Mouse (Mus musculus) heart, embryonic 16.5 days (tissue): ENCODE data around the gene Myl10. TPM values are rescaled to one million over a fixed set of nuclear protein-coding genes. Genes with fewer than 3 reads are reported as not detected.

Source experiments
- ATAC-seq: fragments of 200-750 bp; cut with Nextera tagmentation; replicated peaks from 2 replicates; pipeline ENCODE4 v1.8.0; 2017; ENCODE audit warnings: moderate number of reproducible peaks; ENCODE audit not compliant: insufficient read depth, low FRiP score; ENCODE audit errors: extremely low read depth
- H3K27ac ChIP-seq: fragments of 300-500 bp; sonication (generic); 2 replicates; pipeline ENCODE4 v1.5.1; 2014; ENCODE audit warnings: mild to moderate bottlenecking, low read length, control low read depth, moderate library complexity
- H3K27me3 ChIP-seq: fragments of 300-500 bp; sonication (generic); 2 replicates; pipeline ENCODE4 v1.6.1; 2014; ENCODE audit warnings: low read length, mixed read lengths; ENCODE audit not compliant: control insufficient read depth, insufficient read depth
- H3K36me3 ChIP-seq: fragments of 300-500 bp; sonication (generic); 2 replicates; pipeline ENCODE4 v1.6.1; 2014; ENCODE audit not compliant: control insufficient read depth, insufficient read depth
- H3K4me1 ChIP-seq: fragments of 300-500 bp; sonication (generic); 2 replicates; pipeline ENCODE4 v1.6.1; 2014; ENCODE audit warnings: low read length, mixed read lengths; ENCODE audit not compliant: control insufficient read depth, insufficient read depth
- H3K4me2 ChIP-seq: fragments of 300-500 bp; sonication (generic); 2 replicates; pipeline ENCODE4 v1.6.1; 2014; ENCODE audit warnings: low read depth, mild to moderate bottlenecking, control low read depth, low read length
- H3K4me3 ChIP-seq: fragments of 300-500 bp; sonication (generic); 2 replicates; pipeline ENCODE4 v1.5.1; 2014; ENCODE audit warnings: mild to moderate bottlenecking, control low read depth, low read length
- H3K9ac ChIP-seq: fragments of 300-500 bp; sonication (generic); 2 replicates; pipeline ENCODE4 v1.6.1; 2014; ENCODE audit warnings: low read length, control low read depth
- H3K9me3 ChIP-seq: fragments of 300-500 bp; sonication (generic); replicated peaks from 2 replicates; pipeline ENCODE4 v1.6.1; 2016; ENCODE audit warnings: low read length; ENCODE audit not compliant: control insufficient read depth
- WGBS: fragments of 180-500 bp; shearing (Covaris S2); extraction: QIAGEN DNeasy Blood & Tissue Kit; methylation state at CpG from one replicate; pipeline ENCODE4 v1.1.7; 2014; 5-methylcytosine and 5-hydroxymethylcytosine counted together
- polyA plus RNA-seq: library from polyadenylated mRNA; unstranded; fragments of >200 nt; fragmentation: Nextera tagmentation; extraction: Ambion mirVana; gene quantifications from 2 replicates; pipeline ENCODE4 v1.2.1, GENCODE M21; 2015

Myl10 gene
- polyA plus RNA-seq, 1 experiment from 2014 or later, result 5.1 TPM

GRCm38 (mm10) chr5:136664497-136664896 lies 28.4 kb upstream of the Myl10 start:
- ATAC-seq, result no peak
- 4% methylated on average over 9 of the region's 9 CpGs for WGBS

GRCm38 (mm10) chr5:136676315-136677030 lies 16.5 kb upstream of the Myl10 start:
- Histone ChIP-seq H3K36me3 (no peaks in the 10 kb centered on the region), H3K27me3 (no peaks in the 10 kb centered on the region), H3K27ac (no peak overlapping the region), H3K9ac (no peak overlapping the region), H3K4me1 (no peaks in the 10 kb centered on the region), H3K9me3 (no peaks in the 10 kb centered on the region), H3K4me2 (no peak overlapping the region), H3K4me3 (no peak overlapping the region)
- ATAC-seq, result no peak
- WGBS, result 82% methylated on average over 18 of the region's 18 CpGs

More at GRCm38 (mm10) chr5:136664497-136664896, 28.4 kb upstream of the Myl10 start:
- H3K4me3 ChIP-seq, result no peak overlapping the region
- peaks cover 4% of the 10 kb centered on the region for H3K4me1 ChIP-seq
- no peak overlapping the region for H3K4me2 ChIP-seq
- H3K9me3 ChIP-seq, result no peaks in the 10 kb centered on the region
- peaks cover 7% of the 10 kb centered on the region for H3K27me3 ChIP-seq
- H3K27ac ChIP-seq, result no peak overlapping the region
- no peaks in the 10 kb centered on the region for H3K36me3 ChIP-seq
- no peak overlapping the region for H3K9ac ChIP-seq

- Histone ChIP-seq H3K27me3 (no peaks in the 10 kb centered on the region), H3K36me3 (no peaks in the 10 kb centered on the region), H3K27ac (no peak overlapping the region), H3K4me2 (no peak overlapping the region), H3K9me3 (no peaks in the 10 kb centered on the region), H3K9ac (no peak overlapping the region), H3K4me3 (no peak overlapping the region), H3K4me1 (no peaks in the 10 kb centered on the region)
- no peak for ATAC-seq
- 71% methylated on average over 6 of the region's 6 CpGs for WGBS
These were observed 14.1 kb upstream of the Myl10 start for GRCm38 (mm10) chr5:136678840-136679348.

- WGBS, result 86% methylated on average over 4 of the region's 4 CpGs
- Histone ChIP-seq H3K36me3 (no peaks in the 10 kb centered on the region), H3K4me2 (no peak overlapping the region), H3K9ac (no peak overlapping the region), H3K4me3 (no peak overlapping the region), H3K9me3 (no peaks in the 10 kb centered on the region), H3K27me3 (no peaks in the 10 kb centered on the region), H3K27ac (no peak overlapping the region), H3K4me1 (no peaks in the 10 kb centered on the region)
- no peak for ATAC-seq
These were observed 6.6 kb upstream of the Myl10 start for GRCm38 (mm10) chr5:136686349-136686748.

- Histone ChIP-seq H3K4me2 (no peak overlapping the region), H3K27me3 (no peaks in the 10 kb centered on the region), H3K36me3 (no peaks in the 10 kb centered on the region), H3K27ac (no peak overlapping the region), H3K4me3 (no peak overlapping the region), H3K9ac (no peak overlapping the region), H3K4me1 (no peaks in the 10 kb centered on the region), H3K9me3 (no peaks in the 10 kb centered on the region)
- 54% methylated on average over 7 of the region's 7 CpGs for WGBS
- ATAC-seq, result no peak
These were observed 5.4 kb upstream of the Myl10 start for GRCm38 (mm10) chr5:136687561-136687960.

- WGBS, result 66% methylated on average over 6 of the region's 6 CpGs
- Histone ChIP-seq H3K4me3 (no peak overlapping the region), H3K4me2 (no peak overlapping the region), H3K27me3 (no peaks in the 10 kb centered on the region), H3K36me3 (no peaks in the 10 kb centered on the region), H3K9ac (no peak overlapping the region), H3K9me3 (no peaks in the 10 kb centered on the region), H3K4me1 (no peaks in the 10 kb centered on the region), H3K27ac (no peak overlapping the region)
- no peak for ATAC-seq
These were observed 4.1 kb upstream of the Myl10 start for GRCm38 (mm10) chr5:136688841-136689240.

GRCm38 (mm10) chr5:136691170-136691569 lies 1.8 kb upstream of the Myl10 start:
- Histone ChIP-seq H3K4me3 (no peak overlapping the region), H3K27me3 (no peaks in the 10 kb centered on the region)
- WGBS, result 57% methylated on average over 3 of the region's 3 CpGs

GRCm38 (mm10) chr5:136693418-136693817 lies 472 bp downstream of the Myl10 start:
- Histone ChIP-seq H3K36me3 (no peaks in the 10 kb centered on the region), H3K27ac (no peak overlapping the region), H3K27me3 (no peaks in the 10 kb centered on the region), H3K4me2 (no peak overlapping the region), H3K9ac (no peak overlapping the region), H3K4me3 (no peak overlapping the region), H3K9me3 (no peaks in the 10 kb centered on the region), H3K4me1 (no peaks in the 10 kb centered on the region)
- ATAC-seq, result no peak
- WGBS, result 70% methylated on average over 7 of the region's 7 CpGs

More at GRCm38 (mm10) chr5:136691170-136691569, 1.8 kb upstream of the Myl10 start:
- no peaks in the 10 kb centered on the region for H3K36me3 ChIP-seq
- no peak overlapping the region for H3K9ac ChIP-seq
- no peaks in the 10 kb centered on the region for H3K4me1 ChIP-seq
- H3K9me3 ChIP-seq, result no peaks in the 10 kb centered on the region
- no peak overlapping the region for H3K27ac ChIP-seq
- H3K4me2 ChIP-seq, result no peak overlapping the region
- ATAC-seq, result no peak

GRCm38 (mm10) chr5:136694976-136695375 lies 2.0 kb downstream of the Myl10 start:
- H3K9ac ChIP-seq, result no peak overlapping the region
- H3K36me3 ChIP-seq, result no peaks in the 10 kb centered on the region
- no peak overlapping the region for H3K4me3 ChIP-seq
- H3K4me2 ChIP-seq, result no peak overlapping the region
- H3K27ac ChIP-seq, result no peak overlapping the region
- no peaks in the 10 kb centered on the region for H3K9me3 ChIP-seq
- no peaks in the 10 kb centered on the region for H3K4me1 ChIP-seq
- 59% methylated on average over 6 of the region's 6 CpGs for WGBS
- H3K27me3 ChIP-seq, result no peaks in the 10 kb centered on the region
- ATAC-seq, result no peak
